Mouse (Mus musculus) small intestine, adult 2 months (tissue): ENCODE measurements around the gene Gm13083. TPM values are rescaled to one million over a fixed set of nuclear protein-coding genes. Genes with fewer than 3 reads are reported as not detected.
"Not testable (repeated sequence)": the region's sequence is repeated elsewhere in the genome, so short reads cannot be mapped to it uniquely, and the experiment has no call there.

ENCODE experiments used
- H3K27ac ChIP-seq: fragments of 200-500 bp; 2 replicates; pipeline ENCODE4 v1.5.1; 2012; ENCODE audit warnings: low read depth, low read length, control low read depth, inconsistent platforms; ENCODE audit not compliant: insufficient read depth
- H3K27me3 ChIP-seq: fragments of 200-500 bp; 2 replicates; pipeline ENCODE4 v1.6.1; 2012; ENCODE audit warnings: mild to moderate bottlenecking, moderate library complexity, low read length, inconsistent platforms; ENCODE audit not compliant: control insufficient read depth, insufficient read depth
- H3K36me3 ChIP-seq: fragments of 200-500 bp; 2 replicates; pipeline ENCODE4 v1.6.1; 2012; ENCODE audit warnings: mild to moderate bottlenecking, low read length, control low read depth, inconsistent platforms; ENCODE audit not compliant: control insufficient read depth, insufficient read depth
- H3K4me1 ChIP-seq: fragments of 200-500 bp; 2 replicates; pipeline ENCODE4 v1.6.1; 2012; ENCODE audit warnings: low read length, inconsistent platforms, mixed read lengths; ENCODE audit not compliant: control insufficient read depth, insufficient read depth, insufficient read length
- H3K4me3 ChIP-seq: fragments of 200-500 bp; 2 replicates; pipeline ENCODE4 v1.5.1; 2012; ENCODE audit warnings: low read depth, mild to moderate bottlenecking, control low read depth, inconsistent platforms, low read length, moderate library complexity
- WGBS: fragments of 180-500 bp; shearing (Covaris S2); methylation state at CpG from one replicate; pipeline ENCODE4 v1.1.7; 2018; 5-methylcytosine and 5-hydroxymethylcytosine counted together
- polyA plus RNA-seq: library from polyadenylated mRNA; depleted of rRNA; stranded (reverse); fragments of >200 nt; gene quantifications from 2 replicates; pipeline ENCODE4 v1.2.3, GENCODE M21; 2012; rRNA removed

Gm13083 gene
- not detected in 2 replicates for polyA plus RNA-seq

DNA sequence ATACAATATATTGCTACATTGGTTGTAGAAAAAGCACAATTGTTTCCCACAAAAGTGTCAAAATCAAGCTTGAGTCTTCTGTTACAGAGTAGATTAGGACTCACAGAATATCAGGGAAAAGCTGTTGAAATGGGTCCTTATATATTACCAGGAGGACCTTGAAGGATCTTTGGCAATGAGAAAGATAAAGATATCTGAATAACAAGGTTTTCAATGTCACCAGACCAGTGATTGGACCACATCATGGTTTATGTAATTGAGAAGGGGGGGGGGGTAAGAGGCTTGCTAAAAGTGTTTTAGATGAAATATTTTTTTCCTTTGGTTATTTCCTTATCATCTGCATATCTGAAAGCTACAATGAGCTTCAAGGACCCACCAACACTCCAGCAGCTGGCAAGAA is at the start of gene Gm13083:
Gm13083 (plus strand) TSS at position 301 of the 400 bp plus-strand sequence.
- H3K36me3 ChIP-seq, H3K27me3 ChIP-seq, H3K27ac ChIP-seq, H3K4me1 ChIP-seq, H3K4me3 ChIP-seq: not testable (repeated sequence)

DNA sequence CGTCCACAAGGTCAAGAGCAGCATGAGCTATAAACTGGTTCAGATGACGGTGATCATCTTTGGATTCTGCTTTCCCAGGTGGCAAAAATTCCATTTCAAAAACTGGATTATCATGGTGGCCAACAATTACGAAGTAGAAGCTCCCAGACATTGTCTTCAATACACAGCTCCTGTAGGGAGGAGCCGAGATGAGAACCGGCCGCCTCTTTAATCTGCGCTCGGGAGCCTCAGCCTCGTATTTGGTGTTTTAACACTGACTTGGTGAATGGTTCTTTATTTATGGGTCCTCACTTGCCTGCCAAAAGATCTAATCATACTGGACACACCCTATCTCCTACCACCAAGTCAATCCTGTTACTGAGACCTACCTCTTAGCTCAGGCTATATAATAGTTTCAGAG is 2.9 kb upstream of the Gm13083 start:
- not testable (repeated sequence) for H3K27ac ChIP-seq, H3K4me3 ChIP-seq, H3K27me3 ChIP-seq, H3K4me1 ChIP-seq, H3K36me3 ChIP-seq
- 81% methylated on average over 9 of the region's 9 CpGs for WGBS

DNA sequence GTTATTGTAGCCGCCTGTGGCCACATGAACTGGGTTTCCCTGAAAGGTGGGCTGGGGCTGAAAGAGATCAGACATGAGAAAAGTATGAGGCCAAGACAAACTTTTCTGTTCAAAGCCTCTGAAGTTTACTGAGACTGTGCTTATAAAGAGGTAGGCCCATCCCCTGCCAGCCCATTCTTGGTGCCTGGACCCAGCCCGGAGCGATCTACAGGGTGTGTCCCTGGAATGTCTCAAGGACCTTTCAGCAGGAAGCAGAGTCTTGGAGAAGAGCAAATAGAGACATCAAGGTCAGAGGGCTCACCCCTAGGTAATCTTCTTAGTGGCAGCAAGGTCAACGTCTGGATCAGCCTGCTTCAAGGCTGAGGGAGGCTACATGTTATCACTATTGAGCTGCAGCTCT is 3.3 kb downstream of the Gm13083 start:
- H3K4me1 ChIP-seq, H3K4me3 ChIP-seq, H3K36me3 ChIP-seq, H3K27ac ChIP-seq, H3K27me3 ChIP-seq: not testable (repeated sequence)
- 77% methylated on average over 4 of the region's 4 CpGs for WGBS

DNA sequence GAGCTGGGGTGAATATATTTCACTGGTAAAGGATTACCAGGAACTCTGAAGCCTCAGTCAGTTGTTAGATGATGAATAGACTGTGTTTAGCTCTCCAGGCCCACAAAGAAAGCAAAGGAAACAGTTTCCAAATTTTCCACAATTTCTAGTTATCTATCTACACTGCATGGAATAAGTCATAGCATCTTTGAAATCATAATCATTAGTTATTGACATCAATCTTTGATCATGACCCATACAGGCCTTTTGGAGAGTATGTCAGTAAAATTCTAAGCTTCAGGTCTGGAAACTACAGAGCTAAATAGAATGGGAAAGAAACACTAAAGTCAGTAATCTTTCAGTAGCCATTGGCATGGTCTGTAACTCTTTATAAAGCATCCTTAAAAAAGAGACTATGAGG is 42.3 kb downstream of the Gm13083 start, which contains the start of gene Gm13088:
Gm13088 (minus strand) TSS at position 101 of the 400 bp plus-strand sequence.
- not testable (repeated sequence) for H3K4me1 ChIP-seq, H3K27ac ChIP-seq, H3K36me3 ChIP-seq, H3K4me3 ChIP-seq, H3K27me3 ChIP-seq

Other genes starting within 250 kb of the Gm13083 start
- gene Pramel1, start 220.6 kb upstream of the Gm13083 start, polyA plus RNA-seq, result not detected in 2 replicates
- gene Pramef8, start 202.6 kb upstream of the Gm13083 start, polyA plus RNA-seq, result 1.4 and 3.5 TPM in 2 replicates
- not detected in 2 replicates for gene Oog4, start 164.7 kb upstream of the Gm13083 start, polyA plus RNA-seq
- gene Gm13043, start 103.7 kb upstream of the Gm13083 start, polyA plus RNA-seq, result not detected in 2 replicates
- not detected in 2 replicates for gene Gm13040, start 79.0 kb upstream of the Gm13083 start, polyA plus RNA-seq
- gene BC080695, start 63.3 kb upstream of the Gm13083 start, polyA plus RNA-seq, result not detected in 2 replicates
- gene Gm13057, start 63.3 kb upstream of the Gm13083 start, polyA plus RNA-seq, result not detected in 2 replicates
- not detected in 2 replicates for gene Gm13088, start 42.2 kb downstream of the Gm13083 start, polyA plus RNA-seq
- gene Gm13089, start 87.7 kb downstream of the Gm13083 start, polyA plus RNA-seq, result not detected in 2 replicates
- gene Gm13078, start 104.5 kb downstream of the Gm13083 start, polyA plus RNA-seq, result not detected in 2 replicates
- gene Gm13023, start 174.3 kb downstream of the Gm13083 start, polyA plus RNA-seq, result not detected in 2 replicates
- not detected in 2 replicates for gene Gm13084, start 201.1 kb downstream of the Gm13083 start, polyA plus RNA-seq
- not detected in 2 replicates for gene Gm13103, start 231.5 kb downstream of the Gm13083 start, polyA plus RNA-seq